Mouse (Mus musculus): Measurements from ENCODE around the gene Tbx6. TPM values are rescaled to one million over a fixed set of nuclear protein-coding genes. Genes with fewer than 3 reads are reported as not detected.

Tbx6 gene
- total and polyA plus RNA-seq, 3 experiments, result 0.12 to 0.15 TPM; not detected in 1

DNA sequence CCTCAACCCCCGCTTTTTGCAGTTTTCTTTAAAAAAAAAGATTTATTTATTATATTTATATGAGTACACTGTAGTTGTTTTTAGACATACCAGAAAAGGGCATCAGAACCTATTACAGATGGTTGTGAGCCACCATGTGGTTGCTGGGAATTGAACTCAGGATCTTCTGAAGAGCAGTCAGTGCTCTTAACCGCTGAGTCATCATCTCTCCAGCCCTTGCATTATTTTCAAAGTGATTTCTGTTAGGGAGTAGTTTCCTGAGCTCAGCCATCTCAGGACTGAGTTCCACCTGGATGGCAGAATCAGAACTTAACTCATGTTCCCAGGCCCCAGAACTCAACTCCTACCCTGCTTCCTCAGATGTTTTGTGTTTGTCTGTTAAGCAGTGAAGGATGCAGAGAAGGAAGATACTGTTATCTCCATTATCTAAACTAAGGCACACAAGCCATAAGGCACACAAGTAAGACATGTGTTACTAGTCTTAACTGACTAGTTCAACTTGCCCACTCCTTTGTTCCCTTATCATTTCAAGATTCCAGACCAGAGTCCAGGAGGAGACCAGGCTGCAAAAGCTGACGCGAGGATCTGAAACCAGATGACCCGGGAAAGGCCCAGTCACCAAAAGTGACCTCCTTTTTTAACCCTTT lies 28.6 kb downstream of the Tbx6 start (continued):
- TF ChIP-seq TCF12 (IDR thresholded peaks at IDR 0.05; ENCODE audit: low read depth, low read length) (0 out of 2 replicates have a peak, but pooled peaks have one; percentile 10), GATA1 (IDR thresholded peaks at IDR 0.05; ENCODE audit: low read depth, low read length) (peak; percentile 81)

DNA sequence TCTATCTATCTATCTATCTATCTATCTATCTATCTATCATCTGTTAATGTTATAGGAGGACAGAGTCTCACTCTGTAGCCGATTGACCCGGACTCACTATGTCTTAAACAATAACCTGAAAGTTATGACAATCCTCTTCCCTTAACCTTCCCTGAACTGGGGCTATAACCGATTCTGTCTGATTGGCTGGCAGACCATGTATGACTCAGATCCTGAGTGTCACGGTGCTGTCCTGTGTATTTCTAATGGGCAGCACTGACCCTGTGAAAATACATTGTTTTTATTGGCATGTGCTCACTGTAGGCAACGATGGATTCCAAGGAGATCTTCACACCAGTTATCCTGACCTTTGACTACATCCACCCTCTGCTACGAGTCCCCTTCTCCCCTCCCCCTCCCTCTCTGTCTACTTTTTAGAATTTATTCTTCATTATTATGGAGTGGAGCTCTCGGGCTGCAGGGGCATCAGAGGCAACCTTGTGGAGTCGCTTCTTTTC lies 34.5 kb downstream of the Tbx6 start:
- Histone ChIP-seq H3K79me2 (ENCODE audit: control insufficient read depth, insufficient read depth, low read length, poor library complexity) (no peaks in the 10 kb centered on the region), H3K27me3 (ENCODE audit: control insufficient read depth in 1 of 2, insufficient read depth in 2 of 2, low read length in 2 of 2) (0 out of 4 replicates have a peak, but pooled peaks cover 2% of the 10 kb centered on the region in 2 experiments), H3K4me1 (ENCODE audit: control insufficient read depth in 1 of 2, insufficient read depth in 2 of 2, low read length in 2 of 2) (no peaks in the 10 kb centered on the region; a peak in 1 of 4 replicates), H3K36me3 (ENCODE audit: control insufficient read depth in 1 of 2, insufficient read depth in 2 of 2, low read length in 2 of 2) (no peaks in the 10 kb centered on the region), H3K9ac (ENCODE audit: control insufficient read depth, low read depth, low read length, poor library complexity, severe bottlenecking) (no peak overlapping the region), H3K4me3 (ENCODE audit: control insufficient read depth in 1 of 2, insufficient read depth in 1 of 2, low read depth in 2 of 2, low read length in 2 of 2) (no peak overlapping the region), H3K27ac (ENCODE audit: control insufficient read depth, low read depth, low read length) (no peak overlapping the region), H3K9me3 (replicated peaks; ENCODE audit: insufficient read depth, low read length) (no peaks in the 10 kb centered on the region)
- DNase-seq (ENCODE audit: low read depth, low spot score), result no peak
- TF ChIP-seq BHLHE40 (IDR thresholded peaks at IDR 0.05; ENCODE audit: borderline replicate concordance, low read depth, low read length), result no peak
- no peak for TF ChIP-seq USF1 (IDR thresholded peaks at IDR 0.05; ENCODE audit: low read depth, low read length)
- no peak for TF ChIP-seq ZC3H11A (IDR thresholded peaks at IDR 0.05; ENCODE audit: low read depth, low read length)
- TF ChIP-seq GATA1 (IDR thresholded peaks at IDR 0.05; ENCODE audit: low read depth, low read length), result peak; percentile 20; the same call in 1 of the 2 replicates

DNA sequence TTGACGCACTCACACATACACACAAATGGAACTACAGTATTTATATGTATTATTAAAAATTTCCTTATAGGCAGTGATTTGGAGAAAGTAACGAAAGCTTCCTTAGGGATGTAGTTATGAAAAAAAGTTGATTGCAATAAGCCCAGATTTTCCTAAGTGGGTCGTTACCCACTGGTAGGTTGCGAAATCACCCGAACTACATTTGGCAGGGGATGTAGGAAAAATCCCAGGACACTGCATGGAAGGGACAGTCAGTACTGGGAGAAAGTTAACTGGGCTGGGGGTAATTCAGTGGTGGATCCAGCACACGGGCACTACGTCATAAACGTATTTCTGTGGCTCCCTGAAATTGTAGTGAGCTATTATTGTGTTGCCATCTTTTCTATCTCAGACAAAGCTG lies 35.2 kb downstream of the Tbx6 start:
- Histone ChIP-seq H3K27me3 (ENCODE audit: control insufficient read depth in 1 of 2, insufficient read depth in 2 of 2, low read length in 2 of 2) (0 out of 4 replicates have a peak, but pooled peaks cover 2% of the 10 kb centered on the region in 2 experiments), H3K27ac (ENCODE audit: control insufficient read depth, low read depth, low read length) (no peak overlapping the region), H3K79me2 (ENCODE audit: control insufficient read depth, insufficient read depth, low read length, poor library complexity) (no peaks in the 10 kb centered on the region), H3K36me3 (ENCODE audit: control insufficient read depth in 1 of 2, insufficient read depth in 2 of 2, low read length in 2 of 2) (no peaks in the 10 kb centered on the region), H3K4me1 (ENCODE audit: control insufficient read depth in 1 of 2, insufficient read depth in 2 of 2, low read length in 2 of 2) (no peaks in the 10 kb centered on the region; a peak in 1 of 4 replicates), H3K9me3 (replicated peaks; ENCODE audit: insufficient read depth, low read length) (no peaks in the 10 kb centered on the region), H3K9ac (ENCODE audit: control insufficient read depth, low read depth, low read length, poor library complexity, severe bottlenecking) (no peak overlapping the region), H3K4me3 (ENCODE audit: control insufficient read depth in 1 of 2, insufficient read depth in 1 of 2, low read depth in 2 of 2, low read length in 2 of 2) (no peak overlapping the region)
- TF ChIP-seq EP300 (IDR thresholded peaks at IDR 0.05; ENCODE audit: low read depth in 1 of 2, low read length in 2 of 2) (no peak), POLR2A (IDR thresholded peaks at IDR 0.05; ENCODE audit: control insufficient read depth in 1 of 2, insufficient read depth in 1 of 2, low read depth in 1 of 2, low read length in 2 of 2, poor library complexity in 1 of 2) (no peak), CTCF (IDR thresholded peaks at IDR 0.05 in 2 of 3, conservative IDR thresholded peaks at IDR 0.05 in 1 of 3; ENCODE audit: control insufficient read depth in 1 of 3, insufficient read depth in 1 of 3, low read depth in 2 of 3, low read length in 3 of 3, poor library complexity in 1 of 3, severe bottlenecking in 1 of 3) (no peak), KAT2A (conservative IDR thresholded peaks at IDR 0.05; ENCODE audit: low read depth, low read length) (no peak), USF1 (IDR thresholded peaks at IDR 0.05; ENCODE audit: low read depth, low read length) (no peak), CHD2 (IDR thresholded peaks at IDR 0.05; ENCODE audit: low read length) (no peak), CHD1 (IDR thresholded peaks at IDR 0.05; ENCODE audit: low read depth, low read length) (no peak), SMC3 (IDR thresholded peaks at IDR 0.05; ENCODE audit: low read depth, low read length) (no peak), HCFC1 (IDR thresholded peaks at IDR 0.05; ENCODE audit: low read depth, low read length) (no peak), ZNF384 (IDR thresholded peaks at IDR 0.05; ENCODE audit: low read depth, low read length) (no peak), NELFE (IDR thresholded peaks at IDR 0.05; ENCODE audit: low read depth, low read length) (no peak)
- no peak for DNase-seq (ENCODE audit: low read depth, low spot score)
